Mouse (Mus musculus) liver, embryonic 16.5 days (tissue): ENCODE results near the gene Gm17571. TPM values are rescaled to one million over a fixed set of nuclear protein-coding genes. Genes with fewer than 3 reads are reported as not detected.
A peak's percentile ranks its signal among the peaks of the same experiment; 100 is the strongest.

ENCODE experiments used
- ATAC-seq: fragments of 200-750 bp; cut with Nextera tagmentation; 2 replicates; pipeline ENCODE4 v1.8.0; 2017; ENCODE audit warnings: low read depth, mild to moderate bottlenecking, moderate number of reproducible peaks, moderate library complexity
- H3K27ac ChIP-seq: fragments of 300-500 bp; sonication (generic); 2 replicates; pipeline ENCODE4 v1.5.1; 2014; ENCODE audit warnings: mild to moderate bottlenecking, low read length
- H3K27me3 ChIP-seq: fragments of 300-500 bp; sonication (generic); 2 replicates; pipeline ENCODE4 v1.6.1; 2014; ENCODE audit warnings: low read depth, low read length, mixed read lengths; ENCODE audit not compliant: control insufficient read depth, insufficient read depth
- H3K36me3 ChIP-seq: fragments of 300-500 bp; sonication (generic); 2 replicates; pipeline ENCODE4 v1.6.1; 2014; ENCODE audit warnings: mild to moderate bottlenecking; ENCODE audit not compliant: control insufficient read depth, insufficient read depth
- H3K4me1 ChIP-seq: fragments of 300-500 bp; sonication (generic); 2 replicates; pipeline ENCODE4 v1.6.1; 2014; ENCODE audit warnings: low read depth, low read length, mixed read lengths; ENCODE audit not compliant: control insufficient read depth
- H3K4me2 ChIP-seq: fragments of 300-500 bp; sonication (generic); 2 replicates; pipeline ENCODE4 v1.6.1; 2014; ENCODE audit warnings: low read depth, low read length, mixed read lengths
- H3K4me3 ChIP-seq: fragments of 300-500 bp; sonication (generic); 2 replicates; pipeline ENCODE4 v1.5.1; 2014; ENCODE audit warnings: low read depth, mild to moderate bottlenecking, low read length
- H3K9ac ChIP-seq: fragments of 300-500 bp; sonication (generic); 2 replicates; pipeline ENCODE4 v1.6.1; 2014; ENCODE audit warnings: low read depth, low read length
- H3K9me3 ChIP-seq: fragments of 300-500 bp; sonication (generic); replicated peaks from 2 replicates; pipeline ENCODE4 v1.6.1; 2016; ENCODE audit warnings: low read length; ENCODE audit not compliant: control insufficient read depth
- WGBS: fragments of 180-500 bp; shearing (Covaris S2); extraction: QIAGEN DNeasy Blood & Tissue Kit; methylation state at CpG from one replicate; pipeline ENCODE4 v1.1.7; 2014; ENCODE audit not compliant: insufficient replicate concordance; 5-methylcytosine and 5-hydroxymethylcytosine counted together
- polyA plus RNA-seq: library from polyadenylated mRNA; unstranded; fragments of >200 nt; fragmentation: Nextera tagmentation; extraction: Ambion mirVana; gene quantifications from 2 replicates; pipeline ENCODE4 v1.2.1, GENCODE M21; 2015

Gm17571 gene
- polyA plus RNA-seq, 1 experiment from 2014 or later, result not detected

DNA sequence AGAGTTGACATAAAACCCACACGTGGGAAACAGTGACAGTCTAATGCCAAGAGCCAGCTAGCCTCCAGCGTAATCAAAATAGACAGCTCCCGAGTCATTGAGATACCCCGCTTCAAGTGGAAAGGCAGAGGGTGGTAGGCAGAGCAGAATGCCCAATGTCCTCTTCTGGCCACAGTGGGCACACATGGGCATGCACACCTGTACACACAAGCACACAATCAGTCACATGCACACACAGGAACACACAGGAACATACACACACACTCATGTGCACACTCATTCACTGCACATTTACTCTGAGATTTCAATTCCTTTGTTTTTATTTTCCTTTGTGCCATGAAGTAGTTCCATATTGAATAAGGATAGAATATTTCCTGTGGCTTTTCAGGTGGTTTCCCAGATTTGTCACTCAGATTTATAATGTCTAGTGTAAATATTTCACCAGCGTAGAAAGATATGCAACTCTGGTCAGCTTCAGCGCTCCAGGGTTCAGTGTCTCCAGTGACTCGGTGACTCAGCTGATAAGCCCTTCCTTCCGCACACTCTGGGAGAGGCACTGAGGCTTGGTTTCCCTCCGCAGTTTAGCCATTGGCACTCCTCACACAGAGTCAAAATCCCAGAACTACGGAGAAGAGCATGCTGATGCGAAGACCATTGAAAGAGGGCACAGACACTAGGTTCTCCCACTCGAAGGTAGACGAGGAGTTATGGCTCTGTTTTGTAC lies 4.4 kb downstream of the Gm17571 start:
- no peaks in the 10 kb centered on the region for H3K4me1 ChIP-seq
- no peaks in the 10 kb centered on the region for H3K27me3 ChIP-seq
- no peak overlapping the region for H3K27ac ChIP-seq
- ATAC-seq, result no peak; the same call in 1 of the 2 replicates
- H3K36me3 ChIP-seq, result no peaks in the 10 kb centered on the region
- H3K9me3 ChIP-seq, result no peaks in the 10 kb centered on the region
- H3K4me3 ChIP-seq, result no peak overlapping the region
- no peak overlapping the region for H3K4me2 ChIP-seq
- H3K9ac ChIP-seq, result no peak overlapping the region
- 33% methylated on average over 13 of the region's 13 CpGs for WGBS

DNA sequence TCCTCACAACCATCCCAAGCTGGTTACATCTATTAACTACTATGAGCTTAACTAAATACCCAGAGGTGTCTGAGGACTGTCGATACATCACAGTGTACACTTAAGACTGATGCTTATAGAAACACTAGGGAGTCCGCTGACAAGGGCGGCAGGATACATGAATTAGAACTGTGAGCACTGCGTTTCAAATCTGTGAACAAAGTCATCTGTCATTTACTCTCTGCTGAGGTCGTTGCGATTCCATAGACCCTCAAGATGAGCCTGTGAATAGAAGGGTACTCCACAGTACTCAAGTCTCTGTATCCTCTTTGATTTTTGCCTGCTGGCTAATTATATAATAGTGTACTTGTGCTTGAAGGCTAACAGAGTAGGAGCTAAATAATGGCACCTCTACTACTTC lies 5.6 kb downstream of the Gm17571 start:
- no peaks in the 10 kb centered on the region for H3K4me1 ChIP-seq
- no peak for ATAC-seq
- no peaks in the 10 kb centered on the region for H3K27me3 ChIP-seq
- H3K4me3 ChIP-seq, result no peak overlapping the region
- no peak overlapping the region for H3K4me2 ChIP-seq
- no peaks in the 10 kb centered on the region for H3K9me3 ChIP-seq
- 79% methylated on average over 6 of the region's 6 CpGs for WGBS
- H3K27ac ChIP-seq, result no peak overlapping the region
- no peak overlapping the region for H3K9ac ChIP-seq
- no peaks in the 10 kb centered on the region for H3K36me3 ChIP-seq

DNA sequence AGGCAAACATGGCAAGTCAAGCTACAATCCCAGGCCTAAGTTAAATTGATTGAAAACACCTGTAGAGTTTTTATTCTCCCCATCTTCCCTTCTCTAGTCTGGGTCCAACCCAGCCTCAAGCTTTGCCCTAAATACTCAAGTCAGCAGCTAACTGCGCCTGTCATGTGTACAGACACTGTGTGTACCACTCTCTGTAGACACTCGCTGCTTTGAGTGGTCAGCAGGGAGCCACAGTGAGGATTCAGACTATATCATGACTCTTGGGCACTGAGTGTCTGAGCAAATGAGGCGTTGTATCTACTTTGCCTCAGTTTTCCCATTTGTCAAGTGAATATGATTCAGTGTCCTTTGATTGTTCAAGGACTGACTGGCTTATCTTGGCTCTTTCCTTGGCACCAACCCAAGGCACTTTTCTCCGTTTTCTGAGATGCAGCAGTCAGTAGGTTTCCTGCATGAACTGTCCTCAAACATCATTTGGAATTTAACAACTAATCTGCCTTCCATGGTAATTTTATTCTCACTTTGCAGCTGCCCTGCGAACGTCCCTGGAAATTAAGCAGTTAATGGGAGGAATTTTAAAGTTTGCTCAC lies 13.0 kb downstream of the Gm17571 start:
- H3K9ac ChIP-seq, result no peak overlapping the region
- no peak overlapping the region for H3K4me3 ChIP-seq
- no peak for ATAC-seq
- no peaks in the 10 kb centered on the region for H3K36me3 ChIP-seq
- H3K27ac ChIP-seq, result no peak overlapping the region
- 59% methylated on average over 6 of the region's 6 CpGs for WGBS
- H3K4me1 ChIP-seq, result no peaks in the 10 kb centered on the region
- no peaks in the 10 kb centered on the region for H3K9me3 ChIP-seq
- no peak overlapping the region for H3K4me2 ChIP-seq
- H3K27me3 ChIP-seq, result no peaks in the 10 kb centered on the region

DNA sequence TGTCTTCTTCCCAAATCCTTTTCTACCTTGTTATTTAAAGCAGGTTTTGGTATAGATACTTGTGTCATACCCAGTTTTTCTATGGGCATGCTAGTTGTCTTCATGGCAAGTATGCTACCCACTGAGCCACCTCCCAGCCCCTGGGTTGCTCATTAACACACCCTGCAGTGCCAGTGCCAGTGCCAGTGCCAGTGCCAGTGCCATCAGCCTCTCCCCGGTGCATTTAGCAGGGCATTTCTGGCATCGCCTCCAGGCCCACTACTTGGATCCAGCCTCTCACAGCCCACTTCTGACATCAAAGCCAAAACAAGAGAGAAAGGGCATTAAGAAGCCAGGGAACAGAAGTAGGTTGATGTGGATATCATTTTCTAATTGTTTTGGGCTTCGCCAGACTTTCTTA lies 14.9 kb downstream of the Gm17571 start:
- ATAC-seq, result no peak
- no peaks in the 10 kb centered on the region for H3K36me3 ChIP-seq
- no peak overlapping the region for H3K9ac ChIP-seq
- H3K4me1 ChIP-seq, result no peaks in the 10 kb centered on the region
- H3K27me3 ChIP-seq, result no peaks in the 10 kb centered on the region
- 82% methylated on average over 3 of the region's 3 CpGs for WGBS
- no peaks in the 10 kb centered on the region for H3K9me3 ChIP-seq
- H3K4me2 ChIP-seq, result no peak overlapping the region
- H3K4me3 ChIP-seq, result no peak overlapping the region
- H3K27ac ChIP-seq, result no peak overlapping the region

DNA sequence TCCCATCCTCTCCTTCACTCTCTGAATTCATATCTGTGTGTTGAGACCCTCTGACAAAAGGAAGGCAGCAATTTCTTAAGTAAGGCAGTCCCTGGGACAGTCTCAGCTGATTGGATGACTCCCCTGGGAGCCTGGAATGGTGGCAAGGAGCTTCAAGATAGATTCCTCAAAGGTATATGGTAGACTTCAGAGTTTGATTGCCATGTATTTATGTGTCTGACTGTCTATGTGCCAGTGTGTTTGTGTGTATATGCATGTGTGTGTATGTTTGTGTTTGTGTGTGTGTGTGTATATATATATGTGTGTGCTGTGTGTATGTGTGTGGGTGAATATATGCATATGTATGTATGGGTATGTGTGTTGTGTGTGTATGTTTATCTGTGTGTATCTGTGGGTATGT lies 15.8 kb downstream of the Gm17571 start:
- ATAC-seq, result no peak
- Histone ChIP-seq H3K4me2 (no peak overlapping the region), H3K4me1 (no peaks in the 10 kb centered on the region)

DNA sequence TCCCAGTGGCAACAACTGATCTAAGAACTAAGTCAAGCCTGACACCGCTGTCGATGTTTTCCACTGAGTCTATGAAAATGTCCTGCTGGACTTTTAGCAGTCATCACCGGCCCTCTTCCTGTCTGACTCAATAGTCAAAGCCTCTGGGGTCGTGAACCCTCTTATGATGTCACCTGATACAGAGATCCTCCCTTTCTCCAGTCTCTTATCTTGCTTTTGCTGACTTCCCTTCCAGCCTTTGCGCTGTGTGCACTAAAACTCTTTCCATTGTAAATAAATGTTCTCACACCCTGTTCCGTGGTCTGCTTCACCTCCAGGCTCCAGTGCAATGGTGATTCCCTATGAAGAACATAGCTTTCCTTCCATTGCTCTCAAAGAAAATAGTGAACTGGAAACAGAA lies 16.3 kb downstream of the Gm17571 start:
- Histone ChIP-seq H3K27me3 (no peaks in the 10 kb centered on the region), H3K36me3 (no peaks in the 10 kb centered on the region), H3K9ac (no peak overlapping the region), H3K9me3 (no peaks in the 10 kb centered on the region), H3K4me2 (no peak overlapping the region), H3K4me3 (no peak overlapping the region), H3K4me1 (no peaks in the 10 kb centered on the region), H3K27ac (no peak overlapping the region)
- ATAC-seq, result peak; percentile 39; the same call in 1 of the 2 replicates
- WGBS, result 21% methylated on average over 6 of the region's 6 CpGs

More for the DNA sequence above, 15.8 kb downstream of the Gm17571 start:
- Histone ChIP-seq H3K9me3 (no peaks in the 10 kb centered on the region), H3K4me3 (no peak overlapping the region), H3K36me3 (no peaks in the 10 kb centered on the region), H3K27ac (no peak overlapping the region), H3K9ac (no peak overlapping the region), H3K27me3 (no peaks in the 10 kb centered on the region)

- Histone ChIP-seq H3K36me3 (no peaks in the 10 kb centered on the region), H3K27ac (no peak overlapping the region), H3K4me1 (no peaks in the 10 kb centered on the region), H3K27me3 (no peaks in the 10 kb centered on the region), H3K9me3 (no peaks in the 10 kb centered on the region), H3K4me3 (no peak overlapping the region), H3K9ac (no peak overlapping the region), H3K4me2 (no peak overlapping the region)
- no peak for ATAC-seq
- WGBS, result 47% methylated on average over 2 of the region's 2 CpGs
Observed at GRCm38 (mm10) chr9:13429477-13430125, 17.0 kb downstream of the Gm17571 start.

GRCm38 (mm10) chr9:13425031-13425940 lies 21.3 kb downstream of the Gm17571 start:
- 43% methylated on average over 7 of the region's 7 CpGs for WGBS
- H3K4me2 ChIP-seq, result no peak overlapping the region
- H3K27ac ChIP-seq, result no peak overlapping the region
- no peaks in the 10 kb centered on the region for H3K27me3 ChIP-seq
- H3K4me1 ChIP-seq, result no peaks in the 10 kb centered on the region
- H3K4me3 ChIP-seq, result no peak overlapping the region
- ATAC-seq, result no peak
- no peaks in the 10 kb centered on the region for H3K36me3 ChIP-seq
- no peaks in the 10 kb centered on the region for H3K9me3 ChIP-seq
- H3K9ac ChIP-seq, result no peak overlapping the region
